Mouse (Mus musculus) gastrocnemius, adult 2 months (tissue): ENCODE results near the gene Camkk1. TPM values are rescaled to one million over a fixed set of nuclear protein-coding genes. Genes with fewer than 3 reads are reported as not detected.

Experiments
- DNase-seq: peaks from one replicate; pipeline ENCODE4 v3.0.0; 2022
- H3K27ac ChIP-seq: fragments of 200-600 bp; 2 replicates; pipeline ENCODE4 v1.8.1; 2022; ENCODE audit warnings: mild to moderate bottlenecking
- H3K4me3 ChIP-seq: fragments of 200-600 bp; 2 replicates; pipeline ENCODE4 v1.8.1; 2022; ENCODE audit warnings: mild to moderate bottlenecking, moderate library complexity
- CTCF ChIP-seq: fragments of 200-600 bp; IDR thresholded peaks from 2 replicates; pipeline ENCODE4 v1.8.1; 2022; ENCODE audit warnings: antibody characterized with exemption, mild to moderate bottlenecking, moderate library complexity
- intact Hi-C: fragments of 180-260 bp; cut with DNase I; formaldehyde crosslinking; loops from one replicate; pipeline ENCODE4 v1.15.1; 2025
- total RNA-seq, 2 experiments: library from RNA; stranded (reverse); gene quantifications; 2 replicates each; pipeline ENCODE4 v1.2.3; 2021

Gene Camkk1
- total RNA-seq, 2 experiments from 2014 or later, result 0.43 to 0.89 TPM

DNA sequence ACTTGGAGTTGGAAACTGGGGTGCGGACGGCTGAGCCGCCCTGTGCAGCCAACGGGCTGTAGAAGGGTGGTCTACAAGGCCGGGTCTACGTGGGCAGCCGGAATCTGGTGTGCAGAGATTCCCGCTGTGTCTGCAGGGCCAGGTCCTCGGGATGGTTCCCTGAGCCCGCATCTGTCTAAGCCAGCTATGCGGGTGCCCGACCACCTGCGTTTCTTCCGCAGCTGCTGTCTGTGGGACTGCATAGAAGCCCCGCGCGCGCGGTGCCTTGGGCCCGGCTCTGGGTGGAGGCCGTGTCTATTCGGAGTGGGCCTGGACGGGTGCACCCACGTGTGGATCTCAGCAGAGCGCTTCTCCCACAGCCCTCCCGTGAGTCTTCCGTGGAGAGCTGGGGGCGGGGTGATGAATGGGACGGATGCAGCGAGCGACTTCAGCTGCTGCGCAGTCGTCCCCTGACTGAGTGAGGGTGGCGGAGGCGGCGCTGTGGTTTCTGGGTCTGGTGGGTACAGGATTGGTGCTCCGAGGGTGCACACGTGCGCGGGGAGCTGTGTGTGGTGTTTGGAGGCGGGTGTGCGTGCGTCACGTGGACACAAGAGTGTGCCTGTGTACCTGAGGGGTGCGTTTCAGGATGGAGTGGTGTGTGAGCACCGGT is 463 bp downstream of the Camkk1 start:
- no peak for TF ChIP-seq CTCF
- DNase-seq, result peak; percentile 53
- intact Hi-C loops, result no loop called here

DNA sequence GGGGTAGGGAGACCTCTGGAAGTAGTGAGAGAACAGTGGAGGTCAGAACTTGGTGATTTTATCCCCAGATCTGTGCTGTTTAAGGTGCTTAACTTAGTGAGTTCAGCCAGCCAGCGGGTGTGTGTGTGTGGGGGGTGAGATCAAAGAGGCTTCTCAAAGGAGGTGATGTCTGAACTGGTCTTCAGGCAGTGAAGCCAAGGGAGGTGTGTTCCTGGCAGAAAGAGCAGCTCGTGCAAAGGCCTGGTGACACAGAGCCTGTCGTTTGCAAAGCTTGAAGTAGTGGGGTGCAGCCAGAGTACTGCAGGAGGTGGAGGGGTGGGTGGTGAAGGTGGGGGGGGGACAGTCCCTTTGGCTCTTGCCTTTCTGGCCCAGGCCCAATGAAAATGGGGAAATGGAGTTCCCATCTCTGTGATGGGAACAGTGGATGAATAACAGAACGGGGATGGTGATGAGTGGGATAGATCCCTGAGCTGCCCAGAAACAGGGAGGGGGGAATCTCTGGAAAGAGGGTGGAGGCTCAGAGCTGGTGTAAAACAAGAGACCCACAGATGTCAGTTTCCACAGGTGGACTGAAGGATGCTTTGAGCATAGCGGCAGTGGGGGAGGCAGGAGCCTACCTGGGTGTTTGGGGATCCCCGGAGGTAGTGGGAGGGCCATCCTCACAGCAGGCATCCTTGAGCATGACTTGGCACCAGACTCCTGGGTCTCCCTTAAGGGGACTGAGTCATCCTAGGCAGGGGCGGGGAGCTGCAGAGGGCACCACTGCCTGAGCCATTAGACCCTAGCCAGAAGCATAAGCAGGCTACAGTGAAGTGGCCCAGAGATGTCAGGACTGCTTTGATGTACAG is 2.4 kb downstream of the Camkk1 start:
- DNase-seq, result no peak
- Histone ChIP-seq H3K27ac (peak overlapping the region; percentile 1; the same call in 1 of the 2 replicates), H3K4me3 (no peak overlapping the region)
- no peak for TF ChIP-seq CTCF
- intact Hi-C loops, result no loop called here

More for the DNA sequence above, 463 bp downstream of the Camkk1 start:
- peak overlapping the region; percentile 72 for H3K27ac ChIP-seq
- H3K4me3 ChIP-seq, result peak overlapping the region; percentile 94

DNA sequence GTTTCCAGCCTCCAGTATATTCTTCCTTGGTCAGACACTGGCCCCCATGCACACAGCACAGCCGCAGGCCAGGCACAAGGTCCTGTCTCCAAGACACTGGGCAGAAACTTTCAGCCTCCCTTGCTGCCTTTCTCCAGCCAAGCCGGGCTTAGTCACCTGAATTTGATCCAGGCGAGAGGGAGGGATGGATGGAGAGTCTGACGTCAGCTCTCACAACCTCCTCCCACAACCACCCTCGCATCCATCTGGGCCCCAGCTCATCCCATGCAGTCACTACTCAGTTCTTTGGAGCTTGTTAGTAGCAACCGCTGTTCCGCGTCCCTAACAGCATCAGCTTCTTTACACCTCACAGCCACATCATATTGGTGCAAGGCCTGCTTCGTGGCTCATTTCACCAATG is 4.3 kb downstream of the Camkk1 start:
- Histone ChIP-seq H3K4me3 (no peak overlapping the region), H3K27ac (peak overlapping the region; percentile 63)
- peak; percentile 86 for DNase-seq
- TF ChIP-seq CTCF, result no peak
- intact Hi-C loops, result no loop called here

DNA sequence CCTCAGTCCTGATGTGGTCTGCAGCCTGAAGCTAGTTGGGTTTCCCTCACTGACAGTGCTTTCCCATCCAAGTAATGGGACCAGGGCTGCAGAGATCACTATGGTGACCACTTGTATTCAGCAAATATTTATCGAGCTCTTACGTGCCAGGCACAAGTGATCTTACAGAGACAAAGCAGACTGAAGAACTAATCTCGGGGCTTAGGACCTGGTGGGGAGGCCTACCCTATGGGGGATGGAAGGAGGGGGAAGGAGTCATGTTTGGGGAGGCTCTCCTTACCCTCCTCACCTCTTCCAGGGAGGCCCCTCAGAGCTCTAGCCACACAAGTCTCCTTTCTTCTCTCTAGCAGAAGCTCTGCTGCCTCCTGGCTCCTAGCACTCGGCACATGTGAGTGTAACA is 5.0 kb downstream of the Camkk1 start:
- DNase-seq, result no peak
- TF ChIP-seq CTCF, result no peak
- H3K4me3 ChIP-seq, result no peak overlapping the region
- H3K27ac ChIP-seq, result peak overlapping the region; percentile 63
- intact Hi-C loops, result no loop called here

DNA sequence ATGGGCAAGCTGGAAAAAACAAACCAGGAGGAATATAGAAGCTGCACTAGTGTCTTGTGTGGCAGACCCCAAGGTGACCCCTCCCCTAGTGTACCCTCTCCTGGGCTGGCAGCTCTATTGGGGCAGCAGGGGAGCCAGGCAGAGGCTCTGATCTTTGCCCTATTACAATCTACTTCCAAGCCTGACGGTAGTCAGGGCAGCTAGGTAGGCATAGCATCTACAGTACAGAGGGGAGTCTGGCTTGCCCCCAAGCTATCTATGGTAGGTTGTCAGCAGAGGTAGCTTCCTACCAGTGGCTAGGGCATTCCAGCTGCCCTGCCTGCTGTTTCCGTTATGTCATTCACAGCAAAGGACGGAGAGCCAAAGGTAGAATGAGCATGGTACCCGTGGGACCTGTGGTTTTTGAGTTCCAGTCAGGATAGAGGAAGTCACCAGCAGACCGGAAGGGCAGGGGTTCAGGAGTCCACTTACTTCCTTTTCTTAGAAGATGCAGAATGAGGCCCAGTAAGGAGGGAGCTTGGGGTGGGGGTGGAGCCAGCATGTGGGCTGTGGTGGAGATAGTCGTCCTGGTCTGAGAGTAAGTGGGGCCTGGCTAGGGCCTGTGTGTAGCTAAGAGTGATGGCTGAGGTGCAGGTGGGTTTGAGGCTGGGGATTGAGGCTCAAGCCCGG is 5.6 kb downstream of the Camkk1 start:
- intact Hi-C loops, result no loop called here
- peak overlapping the region; percentile 63 for H3K27ac ChIP-seq
- peak; percentile 43 for DNase-seq
- no peak overlapping the region for H3K4me3 ChIP-seq
- no peak for TF ChIP-seq CTCF

DNA sequence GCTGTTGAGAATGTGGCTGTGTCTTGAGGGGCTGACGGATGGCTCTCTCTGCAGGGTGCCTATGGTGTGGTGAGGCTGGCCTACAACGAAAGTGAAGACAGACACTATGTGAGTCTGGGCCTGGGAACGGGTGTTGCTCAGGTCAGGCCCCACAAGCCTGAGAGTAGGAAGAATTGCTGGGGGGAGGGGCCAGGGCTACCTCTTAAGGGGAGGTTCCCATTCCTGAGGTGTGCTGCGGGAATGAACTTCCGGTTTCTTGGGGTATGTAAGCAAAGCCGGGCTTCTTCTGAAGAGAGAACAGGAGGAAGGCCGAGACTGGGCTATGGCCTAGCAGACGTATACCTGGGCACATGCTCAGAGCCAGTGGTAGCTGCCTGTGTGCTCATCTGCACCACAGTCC is 8.2 kb downstream of the Camkk1 start:
- intact Hi-C loops, result no loop called here
- H3K27ac ChIP-seq, result no peak overlapping the region
- no peak overlapping the region for H3K4me3 ChIP-seq
- no peak for DNase-seq
- TF ChIP-seq CTCF, result no peak

DNA sequence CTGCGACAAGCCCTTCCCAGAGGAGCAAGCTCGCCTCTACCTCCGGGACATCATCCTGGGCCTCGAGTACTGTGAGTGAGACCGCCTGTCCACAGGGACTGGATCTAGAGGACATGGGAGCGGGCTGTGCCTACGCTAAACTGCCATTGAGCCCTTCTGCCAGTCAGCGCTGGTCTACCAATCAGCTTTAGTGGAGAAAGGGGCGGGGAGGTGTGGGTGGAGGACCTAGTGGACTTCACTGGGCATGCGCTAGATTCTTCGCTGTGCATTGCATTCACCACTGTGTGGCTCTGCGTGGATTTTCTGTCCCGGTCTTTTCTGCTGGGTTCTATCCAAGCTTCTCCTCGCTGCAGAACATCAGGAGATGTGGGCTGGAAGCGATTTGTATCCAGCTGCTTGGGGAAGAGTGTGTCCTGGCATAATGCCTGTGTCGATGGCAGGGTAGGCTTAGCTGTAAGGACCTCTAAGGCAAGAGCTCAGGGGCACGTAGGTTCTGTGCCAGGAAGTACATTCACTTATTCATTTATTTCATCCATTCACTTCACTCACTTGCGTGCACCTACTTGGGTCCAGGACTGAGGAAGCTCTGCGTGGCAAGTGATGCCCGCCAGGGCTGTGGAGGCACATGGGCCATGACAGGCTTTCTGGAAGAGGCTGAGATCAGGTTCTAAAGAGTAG is 12.2 kb downstream of the Camkk1 start:
- peak; percentile 9; the same call in 1 of the 2 replicates for TF ChIP-seq CTCF
- peak overlapping the region; percentile 65 for H3K4me3 ChIP-seq
- intact Hi-C loops, result no loop called here
- peak; percentile 88 for DNase-seq
- peak overlapping the region; percentile 63 for H3K27ac ChIP-seq

DNA sequence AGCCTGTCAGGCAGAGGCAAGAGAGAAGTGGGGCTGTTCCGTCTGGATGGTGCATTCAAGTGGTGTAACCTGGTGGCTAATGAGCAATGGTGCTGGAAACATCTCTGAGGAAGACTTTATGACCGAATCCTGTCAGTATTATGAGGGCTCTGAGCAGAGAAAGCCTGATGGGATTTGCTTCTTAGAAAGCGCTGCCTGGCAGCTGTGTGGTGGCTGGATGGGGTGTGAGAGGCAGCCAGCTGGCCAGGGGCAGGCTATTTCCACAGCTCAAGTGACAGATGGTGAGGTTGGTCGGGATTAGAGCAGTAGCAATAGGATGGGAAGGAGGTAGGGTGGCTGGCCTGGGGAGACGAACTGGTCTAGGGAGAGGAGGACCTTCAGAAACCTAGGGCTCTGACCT is 12.7 kb downstream of the Camkk1 start:
- TF ChIP-seq CTCF, result no peak
- Histone ChIP-seq H3K4me3 (peak overlapping the region; percentile 65), H3K27ac (no peak overlapping the region)
- DNase-seq, result peak; percentile 61
- intact Hi-C loops, result no loop called here

DNA sequence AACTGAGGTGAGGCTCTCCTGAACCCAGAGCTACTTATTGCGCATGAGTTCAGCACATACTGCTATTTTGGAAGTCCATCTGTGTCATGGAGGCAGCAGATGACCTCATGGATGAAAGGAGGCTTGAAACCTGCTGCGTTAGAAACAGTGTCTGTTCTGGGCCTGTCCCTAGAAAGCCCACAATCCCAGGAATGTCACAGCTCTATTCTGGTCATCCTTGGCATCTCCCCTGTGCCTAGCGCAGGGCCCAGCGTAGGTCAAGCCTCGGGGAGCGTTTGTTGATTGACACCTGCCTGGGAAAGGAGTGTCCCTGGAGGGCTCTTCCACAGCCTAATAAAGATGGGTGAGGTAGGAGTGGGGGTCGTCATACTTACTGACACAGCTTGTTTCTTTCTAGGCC is 17.3 kb downstream of the Camkk1 start:
- TF ChIP-seq CTCF, result no peak
- peak; percentile 50 for DNase-seq
- intact Hi-C loops, result no loop called here
- no peak overlapping the region for H3K4me3 ChIP-seq
- no peak overlapping the region for H3K27ac ChIP-seq

DNA sequence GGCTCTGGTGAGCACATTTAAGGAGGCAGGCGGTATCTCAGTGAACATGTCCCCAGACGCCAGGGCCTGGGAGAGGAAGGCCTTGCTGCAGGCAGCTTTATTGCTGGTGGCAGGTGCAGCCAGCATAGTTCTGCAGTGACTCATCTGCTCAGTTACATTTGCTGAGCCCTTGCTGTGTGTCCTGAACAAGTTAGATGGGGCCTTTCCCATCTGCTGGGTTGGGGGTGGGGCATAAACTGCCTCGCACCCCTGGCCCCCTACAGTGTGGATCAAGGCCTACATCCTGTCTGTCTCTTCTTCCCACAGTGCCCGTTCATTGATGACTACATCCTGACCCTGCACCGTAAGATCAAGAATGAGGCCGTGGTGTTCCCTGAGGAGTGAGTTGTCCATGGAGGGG is 18.1 kb downstream of the Camkk1 start:
- TF ChIP-seq CTCF, result no peak
- Histone ChIP-seq H3K27ac (0 out of 2 replicates have a peak overlapping the region, but pooled peaks have one; percentile 16), H3K4me3 (no peak overlapping the region)
- intact Hi-C loops, result no loop called here
- DNase-seq, result peak; percentile 43

DNA sequence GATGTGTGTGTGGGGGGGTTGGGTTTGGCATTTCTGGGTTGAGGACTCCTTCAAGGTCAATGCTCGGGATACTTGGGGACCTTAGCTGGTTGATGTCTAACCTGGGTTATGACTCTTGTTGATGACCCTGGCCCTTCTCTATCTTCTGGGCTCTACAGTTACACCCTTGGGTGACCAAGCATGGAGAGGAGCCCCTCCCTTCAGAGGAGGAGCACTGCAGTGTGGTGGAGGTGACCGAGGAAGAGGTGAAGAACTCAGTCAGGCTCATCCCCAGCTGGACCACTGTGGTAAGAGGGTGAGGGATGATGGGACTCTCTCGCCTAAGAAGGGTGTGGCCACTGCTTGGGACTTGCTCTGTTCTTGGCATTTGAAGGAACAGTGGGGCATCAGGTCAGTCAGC is 18.9 kb downstream of the Camkk1 start:
- no peak for DNase-seq
- Histone ChIP-seq H3K27ac (no peak overlapping the region), H3K4me3 (no peak overlapping the region)
- TF ChIP-seq CTCF, result no peak
- intact Hi-C loops, result no loop called here

DNA sequence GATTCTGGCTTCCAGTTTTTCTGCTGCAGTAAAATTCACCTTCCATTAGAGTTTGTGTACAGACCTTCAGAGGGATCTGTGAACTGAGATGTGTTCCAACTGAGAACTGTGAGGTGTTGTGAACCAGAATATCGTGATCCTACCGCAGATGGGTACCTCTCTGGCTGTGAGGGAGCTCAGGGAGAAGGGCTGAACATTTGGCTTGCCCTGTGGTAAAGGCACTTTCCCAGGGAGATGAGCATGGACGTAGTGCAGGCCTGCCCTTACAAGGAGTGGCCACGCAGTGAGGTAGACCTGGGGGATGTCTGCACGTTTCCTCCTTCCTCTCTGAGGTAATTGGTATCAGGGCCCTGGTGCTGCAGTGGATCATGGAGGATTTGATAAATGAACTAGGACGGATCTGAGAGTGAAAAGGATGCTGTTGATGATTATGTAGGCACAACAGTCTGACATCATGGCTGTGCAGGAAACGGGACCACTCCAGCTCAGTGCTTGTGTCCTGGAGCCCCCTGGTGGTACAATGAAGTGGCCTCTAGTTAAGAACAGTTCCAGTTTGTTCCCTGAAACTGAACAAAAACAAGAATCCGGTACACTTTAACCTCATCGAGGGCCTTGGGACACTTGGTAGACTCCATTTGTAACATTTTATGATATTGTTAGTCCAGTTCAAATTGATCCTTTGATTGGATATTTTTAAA is 20.4 kb downstream of the Camkk1 start:
- Histone ChIP-seq H3K27ac (no peak overlapping the region), H3K4me3 (no peak overlapping the region)
- peak; percentile 53 for DNase-seq
- TF ChIP-seq CTCF, result peak; percentile 88
- intact Hi-C loops, result loop anchor here (1.0 kb wide), 1 partner anchor 33 kb away; no protein-coding TSS in a partner anchor
